Mouse (Mus musculus) layer of hippocampus, adult 8-10 months (tissue): ENCODE data around the gene Nosip. TPM values are rescaled to one million over a fixed set of nuclear protein-coding genes. Genes with fewer than 3 reads are reported as not detected.

Experiments
- DNase-seq, 2 experiments: peaks; one replicate each; pipeline ENCODE4 v3.0.0; 2022; ENCODE audit warnings: low spot score in 2 of 2
- total RNA-seq, 4 experiments: library from RNA; stranded (reverse); gene quantifications; 2 replicates each; pipeline ENCODE4 v1.2.4; 2022

Nosip gene
- total RNA-seq, 4 experiments from 2014 or later: 42.2 to 53.5 (median 49.8) TPM

- no peak for DNase-seq
These were observed 26.6 kb upstream of the Nosip start for GRCm38 (mm10) chr7:45035631-45036030.

GRCm38 (mm10) chr7:45036702-45037101 lies 25.5 kb upstream of the Nosip start:
- no peak for DNase-seq

- no peak for DNase-seq
These were observed 24.4 kb upstream of the Nosip start for GRCm38 (mm10) chr7:45037720-45038361.

GRCm38 (mm10) chr7:45038411-45038810 lies 23.8 kb upstream of the Nosip start:
- no peak for DNase-seq

GRCm38 (mm10) chr7:45040851-45041250 lies 21.4 kb upstream of the Nosip start:
- no peak for DNase-seq

- DNase-seq: no peak
These were observed 18.9 kb upstream of the Nosip start for GRCm38 (mm10) chr7:45043307-45043706.

- no peak for DNase-seq
These were observed 16.5 kb upstream of the Nosip start for GRCm38 (mm10) chr7:45045741-45046140.

- no peak for DNase-seq
These were observed 15.3 kb upstream of the Nosip start for GRCm38 (mm10) chr7:45046853-45047350.

- DNase-seq: no peak
These were observed 14.7 kb upstream of the Nosip start for GRCm38 (mm10) chr7:45047491-45047890.

GRCm38 (mm10) chr7:45048001-45048890 lies 14.0 kb upstream of the Nosip start:
- no peak for DNase-seq

GRCm38 (mm10) chr7:45048923-45049657 lies 13.1 kb upstream of the Nosip start:
- DNase-seq: no peak

- peak; percentile 64 to 84 for DNase-seq
These were observed 11.2 kb upstream of the Nosip start for GRCm38 (mm10) chr7:45050945-45051600.

GRCm38 (mm10) chr7:45051601-45051974 lies 10.6 kb upstream of the Nosip start:
- DNase-seq: no peak

GRCm38 (mm10) chr7:45052181-45052861 lies 9.9 kb upstream of the Nosip start:
- peak in 1 of 2 experiments; percentile 41 for DNase-seq

- DNase-seq: no peak
These were observed 9.4 kb upstream of the Nosip start, which contains the start of gene Prr12 for GRCm38 (mm10) chr7:45052862-45053116. Prr12 (minus strand) TSS chr7:45052881.

GRCm38 (mm10) chr7:45053117-45053930 lies 8.9 kb upstream of the Nosip start:
- DNase-seq: peak in 1 of 2 experiments; percentile 64

- peak; percentile 92 to 95 for DNase-seq
These were observed 8.2 kb upstream of the Nosip start for GRCm38 (mm10) chr7:45053931-45054510.

GRCm38 (mm10) chr7:45056329-45056971 lies 5.8 kb upstream of the Nosip start:
- DNase-seq: no peak

GRCm38 (mm10) chr7:45056972-45057348 lies 5.3 kb upstream of the Nosip start:
- DNase-seq: no peak
